Mouse (Mus musculus) c-Kit-negative CD71-positive TER-119-positive erythroid progenitor cells, embryonic 14.5 days (primary cell): ENCODE data around the gene Slc30a5.
A peak's percentile ranks its signal among the peaks of the same experiment; 100 is the strongest.

Experiments used
- DNase-seq: peaks from one replicate; pipeline ENCODE4 v3.0.0-alpha.2; 2013; ENCODE audit warnings: low read depth, low spot score

Slc30a5 gene

DNA sequence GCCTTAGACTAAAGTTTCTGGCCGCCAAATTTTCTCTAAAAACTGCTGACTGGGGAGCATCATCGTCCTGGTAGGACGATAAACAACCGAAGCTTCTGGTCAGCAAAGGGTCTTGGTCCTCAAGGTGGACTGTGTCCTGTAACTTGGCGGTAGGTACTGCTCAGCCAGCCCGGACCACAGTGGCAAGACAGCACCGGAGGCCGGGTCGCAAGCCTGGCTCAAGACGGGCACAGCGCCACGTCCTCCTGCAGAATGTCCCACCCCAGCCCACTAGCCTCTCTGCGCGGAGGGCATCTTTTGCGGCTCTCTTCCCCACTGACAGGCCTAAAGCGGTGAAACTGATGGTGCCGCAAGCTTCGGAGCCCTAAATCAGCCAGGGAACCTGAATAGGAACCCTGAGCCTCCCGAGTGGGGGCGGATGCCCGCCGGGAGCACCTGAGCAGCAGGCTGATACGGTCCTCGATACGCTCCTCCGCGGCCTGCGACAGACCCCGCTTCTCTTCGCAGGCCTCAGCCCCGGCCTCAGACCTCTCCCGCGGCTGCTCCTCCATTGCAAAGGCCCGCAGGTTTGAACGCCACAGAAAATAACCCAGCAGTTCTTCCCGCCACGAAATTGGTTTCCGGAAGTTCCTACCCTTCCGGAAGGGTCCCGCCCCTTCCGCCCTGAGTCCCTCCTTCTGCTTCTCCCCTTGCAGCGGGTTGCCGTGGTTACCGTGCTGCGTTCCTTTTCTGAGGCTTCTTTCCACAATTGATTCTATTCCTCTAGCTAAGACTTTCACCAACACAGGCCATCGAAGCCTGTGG is 57.8 kb downstream of the Slc30a5 start, which contains the start of gene Cenph:
Gene Cenph (minus strand): TSS at position 648 of the 804 bp plus-strand sequence.
- DNase-seq: peak; percentile 81

DNA sequence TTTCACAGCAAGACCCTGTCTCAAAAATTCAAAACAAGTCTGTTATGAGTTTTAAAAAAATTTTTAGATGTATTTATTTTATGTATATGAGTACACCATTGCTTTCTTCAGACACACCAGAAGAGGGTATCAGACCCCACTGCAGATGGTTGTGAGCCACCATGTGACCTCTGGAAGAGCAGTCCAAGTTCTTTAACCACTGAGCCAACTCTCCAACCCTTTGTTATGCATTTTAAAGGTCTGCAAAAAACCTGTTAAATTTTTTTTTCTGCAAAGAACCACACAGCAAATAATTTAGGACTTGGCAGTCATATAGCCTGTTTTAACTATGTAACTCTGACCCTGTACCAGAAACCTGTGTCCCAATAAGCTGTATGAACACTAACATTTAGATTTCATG is 58.5 kb downstream of the Slc30a5 start:
- DNase-seq: no peak

- no peak for DNase-seq
These were observed 77.9 kb downstream of the Slc30a5 start for GRCm38 (mm10) chr13:100755329-100755728.

GRCm38 (mm10) chr13:100754186-100754585 is 79.0 kb downstream of the Slc30a5 start:
- no peak for DNase-seq

DNA sequence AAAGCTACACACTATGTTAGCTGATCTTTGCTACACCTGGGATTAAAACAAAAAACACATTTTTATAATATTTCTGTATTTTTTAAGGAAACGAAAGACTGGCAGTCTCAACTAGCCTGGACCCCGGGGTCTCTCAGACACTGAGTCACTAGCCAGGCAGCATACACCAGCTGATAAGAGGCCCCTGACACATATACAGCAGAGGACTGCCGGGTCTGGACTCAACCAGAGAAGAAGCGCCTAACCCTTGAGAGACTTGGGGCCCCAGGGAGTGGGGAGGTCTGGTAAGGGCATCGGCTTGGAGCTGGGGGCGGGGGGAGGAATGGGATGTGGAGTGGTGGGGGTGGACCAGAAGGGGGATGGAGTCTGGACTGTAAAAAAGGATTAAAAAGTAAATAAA is 80.2 kb downstream of the Slc30a5 start:
- no peak for DNase-seq
